Mouse (Mus musculus): ENCODE results near the gene Podxl2.

GRCm38 (mm10) chr6:88828206-88829009, 46.4 kb downstream of the Podxl2 start:
- no peak for TF ChIP-seq CTCF (conservative IDR thresholded peaks at IDR 0.05; ENCODE audit: insufficient read depth, insufficient read length, low read depth, low read length)
- TF ChIP-seq POLR2A (IDR thresholded peaks at IDR 0.05; ENCODE audit: low read depth, low read length): no peak

All from kidney, adult 2 months (tissue).